Mouse (Mus musculus) liver, adult 2 months (tissue): Measurements from ENCODE around the gene Zfyve1.

Experiments used
- CTCF ChIP-seq: fragments of 200-500 bp; IDR thresholded peaks from 2 replicates; pipeline ENCODE4 v1.5.1; 2011; ENCODE audit warnings: low read depth, low read length, control low read depth
- POLR2A ChIP-seq: fragments of 200-500 bp; IDR thresholded peaks from 2 replicates; pipeline ENCODE4 v1.6.1; 2011; ENCODE audit warnings: low read length, control low read depth; ENCODE audit not compliant: insufficient read depth; ENCODE audit errors: extremely low read depth

DNA sequence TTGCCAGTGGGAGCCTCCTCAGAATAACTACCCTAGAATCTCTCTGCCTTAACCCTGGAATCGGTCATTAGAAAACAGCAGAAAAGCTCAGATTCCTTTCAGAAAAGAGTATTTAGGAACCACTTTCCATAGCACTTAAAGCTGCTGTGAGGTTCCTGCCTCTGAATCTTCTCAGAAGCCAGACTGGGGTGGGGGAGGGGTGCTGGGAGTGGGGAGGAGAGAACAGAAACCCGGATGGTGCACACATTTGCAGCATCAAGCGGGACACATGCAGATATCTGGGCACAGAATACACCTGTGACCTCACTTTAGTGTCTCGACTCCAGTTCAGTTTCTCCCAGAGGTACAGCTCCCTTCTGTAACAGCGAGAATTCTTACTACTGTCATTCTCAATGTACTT lies 86.4 kb downstream of the Zfyve1 start:
- TF ChIP-seq POLR2A (no peak), CTCF (no peak)
